Mouse (Mus musculus) 3T3-L1 (cell line): Measurements from ENCODE around the gene Sept9.
"Not testable (repeated sequence)": the region's sequence is repeated elsewhere in the genome, so short reads cannot be mapped to it uniquely, and the experiment has no call there.

Experiments used
- DNase-seq: peaks from one replicate; pipeline ENCODE4 v3.0.0-alpha.2; 2015; ENCODE audit warnings: low read depth, low spot score

Sept9 gene

DNA sequence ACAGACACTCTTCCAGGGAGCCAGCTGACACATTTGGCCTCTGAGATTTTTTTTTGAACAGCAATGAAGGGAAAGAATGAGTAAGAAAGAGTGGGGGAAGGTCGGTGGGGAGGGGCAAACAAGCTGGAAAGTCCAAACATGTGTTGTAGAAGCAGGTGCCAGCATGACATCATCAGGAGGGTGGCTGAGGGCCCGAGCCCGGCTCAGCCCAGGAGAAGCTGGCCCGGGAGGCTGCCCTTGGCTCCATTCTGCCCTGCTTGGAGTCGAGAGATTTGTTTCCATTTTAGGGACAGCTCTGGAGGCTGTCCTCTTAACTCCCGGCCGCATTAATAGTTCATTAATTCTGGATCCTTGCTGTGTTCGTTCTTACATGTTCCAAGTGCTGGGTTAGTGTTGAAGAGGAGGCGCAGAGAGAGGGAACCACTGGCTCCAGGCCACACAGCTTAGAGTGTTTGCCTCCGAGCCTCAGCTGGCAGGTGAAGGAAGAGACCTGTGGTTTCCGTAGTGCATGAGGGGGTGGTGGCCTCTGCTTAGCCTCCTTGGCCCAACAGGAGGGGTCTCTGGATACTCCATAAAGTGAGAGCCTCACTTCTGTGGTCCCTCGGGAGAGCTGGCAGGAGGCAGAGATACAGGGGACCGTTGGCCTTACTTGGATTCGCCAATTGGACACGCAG lies 111.8 kb downstream of the Sept9 start:
- peak; percentile 83 for DNase-seq

DNA sequence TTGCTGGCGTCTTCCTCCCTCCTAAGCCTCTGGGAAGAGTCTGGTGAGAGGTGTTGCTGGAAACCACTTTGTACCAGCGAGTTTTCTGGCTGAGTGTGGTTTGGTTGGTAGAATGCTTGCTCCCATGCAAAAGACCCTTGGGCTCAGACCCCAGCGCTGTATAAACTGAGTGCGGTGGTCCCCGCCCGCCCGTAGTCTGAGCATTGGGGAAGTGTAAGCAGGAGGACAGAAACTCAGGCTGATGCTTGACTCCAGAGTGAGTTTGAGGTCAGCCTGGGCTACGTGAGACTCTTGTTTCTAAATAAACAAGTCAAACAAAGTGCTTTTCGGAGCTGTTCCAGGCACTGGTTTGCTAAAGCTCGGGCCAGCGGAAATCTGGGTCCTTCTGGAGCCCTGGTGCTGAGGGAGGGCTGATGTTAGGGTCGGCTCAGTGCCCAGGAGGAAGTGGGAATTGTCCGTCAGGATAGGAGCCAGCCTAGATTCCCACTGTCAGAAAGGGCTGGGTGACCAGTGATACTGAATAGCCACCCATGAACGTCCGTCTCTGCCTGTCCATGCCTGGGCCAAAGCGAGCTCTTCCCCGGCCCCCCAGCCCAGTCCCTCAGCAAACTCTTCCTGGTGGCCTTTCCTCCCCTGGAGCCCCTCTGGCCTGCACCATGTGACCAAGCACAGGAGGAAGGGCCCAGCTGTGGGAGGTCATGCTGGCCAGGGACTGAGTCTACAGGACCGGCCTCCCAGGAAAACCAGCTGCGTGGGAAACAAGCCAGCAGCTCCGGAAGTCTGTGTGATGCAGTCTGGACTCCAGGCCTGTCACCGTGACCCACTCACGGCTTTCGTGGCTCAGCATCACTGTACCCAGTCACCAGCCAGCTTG lies 112.8 kb downstream of the Sept9 start:
- DNase-seq: peak; percentile 72

DNA sequence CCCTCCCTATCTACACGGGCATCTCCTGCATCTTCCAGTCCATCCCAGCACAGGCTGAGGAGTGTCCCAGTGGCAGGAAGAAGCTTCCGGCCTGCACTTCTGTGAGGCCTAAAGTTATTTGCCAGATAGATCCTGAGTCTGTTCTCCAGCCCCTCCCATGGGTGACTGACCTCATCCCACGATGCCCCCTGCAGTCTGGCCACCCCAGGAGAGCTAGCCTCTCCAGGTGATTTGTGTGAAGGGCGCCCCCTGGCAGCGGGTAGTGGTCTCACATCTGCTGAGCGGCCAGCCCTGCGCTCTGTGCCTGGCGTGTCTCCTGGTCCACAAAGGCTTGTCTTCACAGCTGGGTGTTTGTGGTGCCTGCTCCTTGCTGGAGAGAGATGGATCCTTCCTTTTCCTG lies 113.5 kb downstream of the Sept9 start:
- peak; percentile 57 for DNase-seq

DNA sequence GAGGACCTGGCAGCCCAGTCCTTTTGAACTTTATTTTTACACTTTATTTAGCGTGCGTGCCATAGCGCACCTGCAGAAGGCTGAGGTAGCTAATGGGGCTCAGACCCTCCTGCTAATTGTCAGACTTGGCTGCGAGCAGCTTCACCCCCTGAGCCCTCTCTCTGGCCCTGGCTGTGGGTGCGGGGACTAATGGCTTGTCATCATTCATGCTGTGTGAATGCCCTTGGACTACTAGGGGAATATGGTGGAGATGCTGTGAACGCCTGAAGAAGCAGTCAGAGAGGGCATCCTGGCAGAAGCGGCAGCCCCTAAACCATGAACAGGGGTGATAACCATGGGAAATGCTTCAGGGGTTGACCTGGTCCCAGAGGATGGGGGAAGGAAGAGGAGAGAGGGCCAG lies 114.0 kb downstream of the Sept9 start:
- no peak for DNase-seq

- peak; percentile 70 for DNase-seq
Measured at GRCm38 (mm10) chr11:117314026-117314425, 114.6 kb downstream of the Sept9 start.

GRCm38 (mm10) chr11:117314520-117314919 lies 115.1 kb downstream of the Sept9 start:
- peak; percentile 30 for DNase-seq

GRCm38 (mm10) chr11:117315309-117315708 lies 115.8 kb downstream of the Sept9 start:
- DNase-seq: peak; percentile 81

- peak; percentile 39 for DNase-seq
Measured at GRCm38 (mm10) chr11:117316441-117317331, 117.2 kb downstream of the Sept9 start.

GRCm38 (mm10) chr11:117317429-117318101 lies 118.1 kb downstream of the Sept9 start:
- DNase-seq: peak; percentile 58

DNA sequence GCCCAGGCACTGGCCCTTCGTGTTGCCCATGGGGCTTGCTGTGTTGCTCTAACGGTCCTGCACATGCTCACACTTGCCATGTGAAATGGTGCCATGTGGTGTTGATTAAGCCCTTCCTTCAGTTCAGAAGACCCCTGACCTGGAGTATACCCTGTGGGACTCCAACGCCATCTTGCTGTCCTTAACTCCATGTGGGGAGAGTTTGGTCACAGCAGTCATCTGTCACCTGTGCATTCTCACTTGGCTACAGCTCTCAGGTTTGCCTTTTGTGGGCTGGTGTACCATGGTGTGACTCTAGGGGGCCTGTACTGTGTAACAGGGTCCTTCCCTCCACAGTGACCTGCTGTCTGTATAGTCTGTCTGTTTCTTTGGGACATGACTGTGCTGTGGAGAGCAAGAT lies 118.7 kb downstream of the Sept9 start:
- DNase-seq: no peak

GRCm38 (mm10) chr11:117318731-117319542 lies 119.5 kb downstream of the Sept9 start:
- peak; percentile 96 for DNase-seq

- peak; percentile 44 for DNase-seq
Measured at GRCm38 (mm10) chr11:117319543-117320335, 120.3 kb downstream of the Sept9 start.

- DNase-seq: no peak
Measured at GRCm38 (mm10) chr11:117320482-117320881, 121.0 kb downstream of the Sept9 start.

DNA sequence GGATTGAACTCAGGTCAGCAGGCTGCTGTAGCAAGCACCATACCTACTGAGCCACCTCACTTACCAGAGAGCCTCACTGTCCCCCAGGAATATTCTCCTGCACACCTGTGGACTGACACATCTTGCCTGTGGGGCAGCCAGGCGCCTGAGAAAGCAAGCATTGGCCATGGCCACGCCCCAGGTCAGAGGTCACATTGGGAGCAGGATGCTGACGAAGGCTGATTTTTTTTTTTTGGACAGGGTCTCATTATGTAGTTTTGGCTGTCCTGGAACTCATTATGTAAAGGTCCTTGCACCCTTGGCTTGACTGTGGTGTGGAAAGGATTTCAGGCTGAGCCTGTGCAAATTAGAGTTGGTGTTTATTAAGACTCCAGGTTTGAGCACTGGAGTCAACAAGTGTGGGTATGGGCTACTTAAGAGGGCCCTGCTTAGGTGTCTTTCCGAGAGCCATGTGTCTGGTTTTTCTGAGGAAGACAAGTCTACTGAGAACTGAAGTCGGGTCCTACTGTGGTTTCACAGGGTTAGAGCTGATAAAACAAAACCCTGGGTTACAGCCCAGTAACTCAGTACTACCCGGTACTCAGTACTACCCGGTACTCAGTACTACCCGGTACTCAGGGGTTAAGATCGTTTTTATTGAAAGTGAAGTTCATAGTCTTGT lies 122.0 kb downstream of the Sept9 start:
- no peak for DNase-seq

DNA sequence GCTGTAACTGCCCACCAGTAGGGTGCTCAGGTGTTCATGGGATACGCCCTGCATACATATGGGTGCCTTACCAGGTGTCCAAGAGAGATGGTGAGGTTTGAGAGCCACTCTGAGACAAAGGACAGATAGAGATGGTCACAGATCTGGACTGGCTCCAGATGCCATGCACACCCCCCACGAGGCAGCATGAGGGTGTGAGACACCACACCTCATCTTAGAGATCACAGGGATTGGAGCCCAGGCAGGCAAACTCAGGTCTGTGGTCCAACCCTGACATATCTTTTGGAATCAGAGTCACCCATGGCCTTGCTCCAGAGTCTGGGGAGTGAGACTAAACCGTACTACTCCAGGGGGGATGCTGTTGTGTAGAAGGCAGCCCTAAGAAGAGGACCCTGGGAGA lies 122.8 kb downstream of the Sept9 start:
- no peak for DNase-seq

DNA sequence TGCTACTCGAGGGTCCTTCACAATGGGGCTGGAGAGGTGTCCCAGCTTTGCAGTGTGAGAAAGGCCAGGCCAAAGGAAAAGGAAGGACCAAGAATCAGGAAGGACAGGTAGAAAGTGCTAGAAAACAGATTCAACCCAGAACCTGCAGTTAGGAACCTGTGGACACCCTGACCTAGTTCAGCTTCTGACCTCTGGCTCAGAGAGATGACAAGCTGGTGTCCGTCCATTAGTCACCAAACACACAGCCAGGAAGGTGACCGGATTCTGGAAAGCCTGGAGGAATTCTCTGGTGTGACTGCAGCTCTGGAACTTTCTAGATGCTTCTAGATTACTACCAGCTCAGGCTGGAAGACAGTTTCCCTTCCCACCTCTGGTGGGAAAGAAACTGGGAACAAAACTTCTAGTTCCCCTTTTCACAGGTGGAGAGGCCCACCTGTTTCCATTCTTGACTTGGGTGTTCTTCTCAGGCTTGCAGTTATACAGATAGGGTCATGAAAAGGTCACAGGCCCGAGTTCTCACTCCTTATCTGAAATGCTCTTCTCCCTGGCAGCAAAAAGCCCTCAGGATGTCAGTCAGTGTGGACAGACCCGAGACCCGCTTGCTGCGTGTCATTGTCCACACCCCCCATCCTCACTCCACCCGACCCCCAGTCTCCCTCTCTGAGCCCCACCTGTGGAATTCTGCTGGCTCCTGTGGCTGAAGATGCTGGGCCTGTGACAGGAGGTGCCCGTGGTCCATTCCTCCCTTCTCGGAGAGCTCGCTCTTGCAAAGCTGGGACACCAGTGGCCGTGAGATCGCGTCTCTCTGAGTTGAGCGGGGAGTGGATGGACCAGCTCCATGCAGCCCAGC lies 123.5 kb downstream of the Sept9 start:
- no peak for DNase-seq

DNA sequence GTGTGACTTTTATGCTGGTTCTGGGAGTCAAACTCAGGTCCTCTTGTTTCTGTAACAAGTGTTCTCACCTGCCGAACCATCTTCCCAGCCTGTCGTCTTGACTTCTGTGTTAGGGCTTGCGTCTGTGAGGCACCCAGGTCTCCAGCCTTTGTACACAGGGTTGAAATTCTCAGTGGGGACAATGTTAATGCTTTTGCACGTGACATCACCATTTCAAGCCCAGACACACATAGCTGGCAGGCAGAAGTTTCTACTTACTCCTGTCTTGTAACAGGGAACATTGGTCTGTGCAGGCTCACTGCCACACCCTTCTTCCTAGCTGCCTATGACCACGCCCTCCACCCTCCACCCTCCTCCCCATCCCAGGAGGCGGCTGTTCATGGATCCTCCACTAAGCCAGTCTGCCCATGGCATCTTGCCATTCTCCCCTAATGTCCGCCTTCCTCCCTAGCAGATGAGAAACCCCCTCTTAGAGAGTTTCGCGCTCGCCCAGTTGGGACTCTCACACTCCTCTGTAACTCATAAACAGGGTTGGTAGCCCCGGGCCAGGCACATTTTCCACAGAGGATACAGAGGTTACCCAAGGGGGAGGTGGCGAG lies 124.6 kb downstream of the Sept9 start:
- DNase-seq: peak; percentile 42

- DNase-seq: not testable (repeated sequence)
Measured at GRCm38 (mm10) chr11:117324718-117325117, 125.3 kb downstream of the Sept9 start.
